Mouse (Mus musculus) mesoderm, embryonic 11.5 days (tissue): ENCODE measurements at regions not wholly inside any gene's neighbourhood (a gene's known extent, or its start where the extent isn't known, plus 50 kb on each side); places are given as distances from the start of the nearest gene placed in this dataset.

ENCODE experiments used
- DNase-seq: peaks from one replicate; pipeline ENCODE4 v3.0.0-alpha.2; 2012; ENCODE audit warnings: low read depth, low spot score

GRCm38 (mm10) chr8:76694187-76694827 is 204.9 kb upstream of the Nr3c2 start:
- DNase-seq: peak; percentile 2
